Mouse (Mus musculus) forebrain, embryonic 15.5 days (tissue): ENCODE measurements around the gene Gad2. TPM values are rescaled to one million over a fixed set of nuclear protein-coding genes. Genes with fewer than 3 reads are reported as not detected.

ENCODE experiments used
- ATAC-seq: fragments of 200-750 bp; cut with Nextera tagmentation; replicated peaks from 2 replicates; pipeline ENCODE4 v1.8.0; 2017; ENCODE audit warnings: mild to moderate bottlenecking, moderate TSS enrichment, moderate library complexity
- H3K27ac ChIP-seq: fragments of 300-500 bp; sonication (generic); replicated peaks from 2 replicates; pipeline ENCODE4 v1.5.1; 2015; ENCODE audit warnings: mild to moderate bottlenecking, inconsistent platforms
- H3K27me3 ChIP-seq: fragments of 300-500 bp; sonication (generic); 2 replicates; pipeline ENCODE4 v1.6.1; 2015; ENCODE audit warnings: inconsistent platforms
- H3K36me3 ChIP-seq: fragments of 300-500 bp; sonication (generic); 2 replicates; pipeline ENCODE4 v1.6.1; 2015; ENCODE audit warnings: mild to moderate bottlenecking, inconsistent platforms
- H3K4me1 ChIP-seq: fragments of 300-500 bp; sonication (generic); 2 replicates; pipeline ENCODE4 v1.6.1; 2015; ENCODE audit warnings: inconsistent platforms
- H3K4me2 ChIP-seq: fragments of 300-500 bp; sonication (generic); replicated peaks from 2 replicates; pipeline ENCODE4 v1.6.1; 2015; ENCODE audit warnings: mild to moderate bottlenecking, inconsistent platforms
- H3K4me3 ChIP-seq: fragments of 300-500 bp; sonication (generic); 2 replicates; pipeline ENCODE4 v1.5.1; 2015; ENCODE audit warnings: mild to moderate bottlenecking, inconsistent platforms
- H3K9ac ChIP-seq: fragments of 300-500 bp; sonication (generic); replicated peaks from 2 replicates; pipeline ENCODE4 v1.6.1; 2015; ENCODE audit warnings: mild to moderate bottlenecking, inconsistent platforms
- H3K9me3 ChIP-seq: fragments of 300-500 bp; sonication (generic); 2 replicates; pipeline ENCODE4 v1.6.1; 2016; ENCODE audit warnings: inconsistent platforms
- WGBS: fragments of 180-500 bp; shearing (Covaris S2); methylation state at CpG from one replicate; pipeline ENCODE4 v1.1.7; 2015; ENCODE audit warnings: mixed read lengths; 5-methylcytosine and 5-hydroxymethylcytosine counted together
- microRNA-seq: library from miRNA; unstranded; fragments of <30 nt; microRNA quantifications from one replicate; pipeline ENCODE4, GENCODE M21; 2016
- polyA plus RNA-seq: library from polyadenylated mRNA; unstranded; fragments of >200 nt; fragmentation: Nextera tagmentation; extraction: Ambion mirVana; gene quantifications from 2 replicates; pipeline ENCODE4 v1.2.1, GENCODE M21; 2015

Gad2 gene
- polyA plus RNA-seq, 1 experiment from 2014 or later, result 78.2 TPM

GRCm38 (mm10) chr2:22741222-22741621 lies 119.2 kb downstream of the Gad2 start:
- Histone ChIP-seq H3K9me3 (no peaks in the 10 kb centered on the region), H3K4me1 (peaks cover 3% of the 10 kb centered on the region; the same call in 1 of the 2 replicates), H3K4me3 (no peak overlapping the region), H3K36me3 (no peaks in the 10 kb centered on the region), H3K27me3 (no peaks in the 10 kb centered on the region), H3K9ac (no peak overlapping the region), H3K4me2 (no peak overlapping the region), H3K27ac (no peak overlapping the region)
- ATAC-seq, result no peak
- WGBS, result 68% methylated on average over 3 of the region's 3 CpGs

Small RNA genes within 50 kb of the gene (microRNA-seq; reads per million reads assigned to microRNA genes)
- gene Gm23636 (not detected), gene Mir3967 (not detected)

Other genes with a start within 250 kb of the Gad2 start
- 0.79 and 1.0 TPM in 2 replicates for gene Apbb1ip, start 151.9 kb downstream of the Gad2 start, polyA plus RNA-seq